Mouse (Mus musculus): ENCODE measurements around the gene Trim50. TPM values are rescaled to one million over a fixed set of nuclear protein-coding genes. Genes with fewer than 3 reads are reported as not detected.

Trim50 gene
- polyA plus RNA-seq (2014; fragmentation: Illumina TruSeq; extraction: RNeasy Lipid Tissue Mini Kit (QIAGEN cat#74804); ENCODE audit: low replicate concordance): not detected

GRCm38 (mm10) chr5:135352995-135353394, at the start of gene Trim50:
Gene Trim50 (plus strand): TSS chr5:135353295.

GRCm38 (mm10) chr5:135349862-135350261, 3.2 kb upstream of the Trim50 start, which contains the start of gene Fkbp6:
Gene Fkbp6 (minus strand): TSS chr5:135350044.

GRCm38 (mm10) chr5:135369787-135370654, 16.9 kb downstream of the Trim50 start, which contains the start of gene Nsun5:
Gene Nsun5 (plus strand): TSS chr5:135369953.

GRCm38 (mm10) chr5:135394004-135394823, 41.1 kb downstream of the Trim50 start, which contains the start of gene Pom121:
Gene Pom121 (minus strand): TSS chr5:135394546.

Other genes with a start within 250 kb of the Trim50 start
- gene Tbl2, start 203.6 kb upstream of the Trim50 start, polyA plus RNA-seq (2014; fragmentation: Illumina TruSeq; extraction: RNeasy Lipid Tissue Mini Kit (QIAGEN cat#74804); ENCODE audit: low replicate concordance): 4.8 TPM
- gene Bcl7b, start 185.0 kb upstream of the Trim50 start, polyA plus RNA-seq (2014; fragmentation: Illumina TruSeq; extraction: RNeasy Lipid Tissue Mini Kit (QIAGEN cat#74804); ENCODE audit: low replicate concordance): 5.6 TPM
- gene Baz1b, start 166.0 kb upstream of the Trim50 start, polyA plus RNA-seq (2014; fragmentation: Illumina TruSeq; extraction: RNeasy Lipid Tissue Mini Kit (QIAGEN cat#74804); ENCODE audit: low replicate concordance): 27.7 TPM
- not detected for gene Fzd9, start 102.1 kb upstream of the Trim50 start, polyA plus RNA-seq (2014; fragmentation: Illumina TruSeq; extraction: RNeasy Lipid Tissue Mini Kit (QIAGEN cat#74804); ENCODE audit: low replicate concordance)
- gene Fkbp6, start 3.3 kb upstream of the Trim50 start, polyA plus RNA-seq (2014; fragmentation: Illumina TruSeq; extraction: RNeasy Lipid Tissue Mini Kit (QIAGEN cat#74804); ENCODE audit: low replicate concordance): not detected
- 1.8 TPM for gene Nsun5, start 16.7 kb downstream of the Trim50 start, polyA plus RNA-seq (2014; fragmentation: Illumina TruSeq; extraction: RNeasy Lipid Tissue Mini Kit (QIAGEN cat#74804); ENCODE audit: low replicate concordance)
- 1.3 TPM for gene Pom121, start 41.3 kb downstream of the Trim50 start, polyA plus RNA-seq (2014; fragmentation: Illumina TruSeq; extraction: RNeasy Lipid Tissue Mini Kit (QIAGEN cat#74804); ENCODE audit: low replicate concordance)
- 3.5 TPM for gene Hip1, start 191.8 kb downstream of the Trim50 start, polyA plus RNA-seq (2014; fragmentation: Illumina TruSeq; extraction: RNeasy Lipid Tissue Mini Kit (QIAGEN cat#74804); ENCODE audit: low replicate concordance)
- gene Ccl26, start 210.3 kb downstream of the Trim50 start, polyA plus RNA-seq (2014; fragmentation: Illumina TruSeq; extraction: RNeasy Lipid Tissue Mini Kit (QIAGEN cat#74804); ENCODE audit: low replicate concordance): not detected
- gene Ccl24, start 219.8 kb downstream of the Trim50 start, polyA plus RNA-seq (2014; fragmentation: Illumina TruSeq; extraction: RNeasy Lipid Tissue Mini Kit (QIAGEN cat#74804); ENCODE audit: low replicate concordance): 2.7 TPM